Mouse (Mus musculus) thymus, adult 18-20 months (tissue): ENCODE measurements around the gene Oat.

Experiments
- DNase-seq, 2 experiments: peaks; one replicate each; pipeline ENCODE4 v3.0.0; 2022; ENCODE audit warnings: mixed read lengths in 2 of 2

Gene Oat

GRCm38 (mm10) chr7:132576116-132576650 lies at the start of gene Oat:
Gene Oat, minus strand, starts transcription at chr7:132576398.
- DNase-seq, result peak; percentile 92

GRCm38 (mm10) chr7:132624161-132624560 lies 48.0 kb upstream of the Oat start:
- no peak for DNase-seq

DNA sequence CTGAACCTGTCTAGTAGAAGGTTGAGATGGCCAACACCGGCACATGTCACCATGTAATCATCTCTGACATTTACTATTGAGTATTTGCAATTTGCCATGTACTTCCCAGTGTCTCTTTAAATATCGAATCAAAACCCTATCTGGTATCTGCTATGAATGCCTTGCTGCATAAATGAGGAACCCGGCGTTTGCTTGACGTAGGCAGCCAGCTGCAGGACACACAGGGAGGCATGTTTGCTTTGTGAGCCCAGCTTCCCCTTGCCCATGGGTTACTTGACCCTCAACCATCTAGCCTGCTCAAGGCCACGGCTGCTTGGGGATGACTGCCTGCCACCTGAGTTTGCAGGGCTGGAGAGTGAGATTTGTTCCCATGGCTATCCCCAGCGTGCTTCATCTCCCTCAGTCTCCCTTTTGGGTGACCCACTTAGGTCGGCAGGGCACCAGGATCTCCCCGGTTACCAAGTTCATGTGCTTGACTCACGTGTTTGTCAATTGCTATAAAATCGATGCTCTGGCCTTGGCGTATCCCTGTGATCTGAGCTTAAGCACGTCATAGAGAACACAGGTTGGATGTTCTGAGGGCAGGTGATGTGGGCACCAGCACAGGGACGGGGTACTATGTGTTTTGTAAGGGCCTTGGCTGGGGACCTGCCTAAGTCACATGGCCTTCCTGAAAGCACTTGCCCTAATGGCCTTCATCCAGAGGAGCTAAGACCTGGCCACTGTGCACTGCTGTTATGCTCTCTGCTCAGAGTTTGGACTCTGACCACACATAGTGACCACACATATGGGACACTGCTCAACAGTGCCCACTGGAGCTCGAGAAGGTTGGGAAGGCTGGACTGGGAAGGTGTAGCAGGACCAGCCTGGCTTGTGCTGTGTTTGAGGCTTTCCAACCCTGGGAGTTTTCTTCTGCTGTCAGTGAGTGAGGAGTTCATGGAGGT lies 44.0 kb upstream of the Oat start:
- DNase-seq, result no peak

DNA sequence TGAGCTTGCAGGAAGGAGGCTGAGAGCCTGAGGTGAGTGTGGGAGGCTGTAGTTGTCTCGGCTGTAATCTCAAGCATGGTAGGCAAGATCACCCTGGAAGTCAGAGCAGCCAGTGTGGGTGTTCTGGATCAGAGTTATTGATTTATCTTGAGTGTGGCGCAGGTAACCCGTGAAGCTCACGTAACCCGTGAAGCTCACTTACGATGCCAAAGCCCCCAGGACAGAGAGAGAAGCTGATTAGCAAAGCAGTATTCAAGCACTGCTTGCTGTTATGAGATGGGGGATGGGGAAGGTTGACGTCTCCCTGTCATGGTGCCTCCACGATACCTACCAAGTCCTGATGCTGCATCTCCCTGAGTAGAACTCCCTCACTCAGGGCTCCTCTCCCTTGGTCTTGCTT lies 43.4 kb upstream of the Oat start:
- no peak for DNase-seq

- no peak for DNase-seq
Observed at GRCm38 (mm10) chr7:132617021-132617564, 40.9 kb upstream of the Oat start.

DNA sequence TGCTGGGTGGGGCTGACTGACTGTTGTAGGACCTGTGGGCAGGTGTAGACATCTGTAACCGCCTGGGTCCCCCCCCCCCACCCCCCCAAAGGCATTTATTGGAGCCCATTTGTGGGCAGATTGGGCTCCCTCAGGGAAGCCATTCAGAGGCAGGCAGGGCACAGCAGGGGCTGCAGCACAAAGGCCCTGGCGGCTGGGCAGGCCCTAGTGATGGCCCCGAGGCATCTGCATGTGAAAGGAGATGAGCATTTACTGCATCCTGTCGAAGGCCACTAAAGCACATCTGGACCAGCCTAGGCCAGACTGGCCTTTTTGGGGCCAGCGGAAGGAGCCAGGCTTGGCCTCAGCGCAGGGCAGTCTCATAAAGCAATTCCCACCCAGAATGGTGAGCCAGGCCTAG lies 40.2 kb upstream of the Oat start:
- DNase-seq, result no peak

DNA sequence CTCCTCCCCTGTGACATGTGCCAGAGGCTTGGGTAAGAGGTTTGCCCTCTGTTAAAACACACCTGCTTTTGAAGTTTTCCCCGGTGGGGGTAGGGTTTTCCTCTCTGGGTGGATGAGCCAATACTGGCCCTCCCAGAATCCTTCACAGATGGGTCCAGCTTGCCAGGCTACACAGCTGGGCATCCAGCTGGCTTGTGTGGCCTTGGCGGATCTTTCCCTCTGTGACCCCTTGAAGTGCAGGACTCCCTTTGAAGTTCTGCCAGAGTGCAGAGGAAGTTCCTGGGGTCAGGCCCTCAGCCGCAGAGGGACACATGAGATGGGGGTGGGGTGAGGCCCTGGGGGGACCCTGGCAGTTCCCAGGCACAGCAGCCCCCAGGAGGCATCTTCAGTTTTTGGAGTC lies 39.1 kb upstream of the Oat start:
- no peak for DNase-seq

DNA sequence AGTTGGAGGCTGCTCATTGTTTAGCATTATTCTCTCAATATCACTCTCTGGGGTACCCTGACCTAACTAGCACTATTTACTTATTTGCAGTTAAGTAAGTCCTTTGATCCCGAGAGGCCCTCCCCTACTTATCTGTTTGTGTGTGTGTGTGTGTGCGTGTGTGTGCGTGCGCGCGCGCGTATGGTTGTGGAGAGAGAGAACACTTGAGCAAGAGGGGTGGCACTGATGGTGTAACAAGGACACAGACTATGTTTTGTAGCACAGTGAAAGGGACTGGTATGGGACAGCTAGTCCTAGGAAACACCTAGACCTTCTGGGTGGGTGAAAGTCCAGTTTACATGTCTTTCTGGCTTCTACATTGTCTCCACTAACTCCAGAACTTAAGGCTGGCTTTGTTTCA lies 35.3 kb upstream of the Oat start:
- no peak for DNase-seq

DNA sequence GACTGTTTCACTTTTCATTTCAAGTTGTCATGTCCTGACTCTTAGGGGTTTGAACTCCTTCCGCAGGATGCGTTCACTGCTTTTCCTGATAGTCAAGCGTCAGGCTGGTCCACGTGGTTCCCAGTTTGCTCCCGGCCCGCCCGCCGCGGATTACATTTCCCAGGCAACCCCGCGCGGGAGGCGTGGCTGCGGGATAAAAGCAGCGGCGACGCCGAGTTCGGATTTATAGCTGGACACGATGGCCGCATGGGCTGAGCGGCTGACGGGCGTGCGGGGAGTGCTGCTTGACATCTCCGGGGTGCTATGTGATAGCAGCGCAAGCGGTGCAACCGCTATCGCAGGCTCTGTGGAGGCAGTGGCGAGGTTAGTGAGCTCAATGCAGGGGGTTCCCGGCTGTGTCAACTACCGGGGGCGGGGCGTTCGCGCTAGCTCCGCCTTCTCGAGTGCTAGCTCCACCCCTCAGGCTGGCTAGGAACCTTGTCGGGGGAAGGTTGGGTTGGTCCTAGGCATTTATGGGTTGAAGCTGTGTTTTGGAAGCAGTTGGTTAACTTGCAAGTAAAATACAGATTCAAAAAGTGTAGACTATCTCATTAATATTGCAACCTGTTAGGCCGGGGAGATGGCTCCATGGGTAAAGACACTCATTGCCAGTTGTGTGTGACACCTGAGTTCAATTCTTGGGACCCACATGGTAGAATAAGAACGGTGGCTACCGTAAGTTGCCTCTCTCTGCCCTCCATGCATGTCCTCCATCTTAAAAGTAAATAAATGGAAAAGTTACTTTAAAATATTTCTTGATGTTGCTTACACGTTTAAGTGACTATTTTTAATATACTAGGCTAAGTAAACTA lies 34.5 kb upstream of the Oat start, which contains the start of gene Lhpp:
TSS of gene Lhpp (plus strand) at position 171 of the 851 bp plus-strand sequence.
- peak; percentile 28 to 45 for DNase-seq

DNA sequence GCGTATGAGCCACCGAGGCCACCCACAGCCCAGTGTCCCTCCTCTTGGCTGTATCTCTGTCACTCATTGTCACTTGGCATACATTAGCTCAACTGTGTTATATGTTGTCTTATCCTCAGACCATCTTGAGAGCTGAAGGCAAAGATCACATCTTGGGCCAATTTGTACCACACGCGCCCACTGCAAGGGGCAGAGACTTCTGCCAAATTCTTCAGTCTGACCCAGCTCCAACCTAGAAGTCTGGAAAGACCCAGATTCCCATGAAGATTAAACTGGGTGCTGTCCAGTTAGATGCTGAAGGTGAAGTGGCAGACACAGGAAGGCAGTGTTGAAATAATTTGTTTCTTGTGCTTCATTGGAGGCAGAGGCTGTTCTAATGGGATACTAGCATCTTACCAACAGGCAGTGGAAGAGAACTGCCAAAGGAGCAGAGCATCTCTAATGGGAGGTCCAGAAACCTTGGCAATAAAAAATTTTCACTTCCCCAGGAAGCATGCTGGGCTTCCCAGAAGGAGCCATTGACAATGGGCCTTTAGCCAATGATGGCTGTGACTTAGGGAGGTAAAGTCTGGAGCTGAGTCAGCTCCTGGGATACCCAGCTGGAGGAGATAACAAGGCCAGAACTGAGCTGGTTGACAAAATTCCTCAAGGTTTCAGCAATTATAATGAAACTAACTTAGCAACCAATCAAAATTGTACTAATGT lies 32.3 kb upstream of the Oat start:
- DNase-seq, result no peak

- DNase-seq, result no peak
Observed at GRCm38 (mm10) chr7:132605689-132606088, 29.5 kb upstream of the Oat start.

DNA sequence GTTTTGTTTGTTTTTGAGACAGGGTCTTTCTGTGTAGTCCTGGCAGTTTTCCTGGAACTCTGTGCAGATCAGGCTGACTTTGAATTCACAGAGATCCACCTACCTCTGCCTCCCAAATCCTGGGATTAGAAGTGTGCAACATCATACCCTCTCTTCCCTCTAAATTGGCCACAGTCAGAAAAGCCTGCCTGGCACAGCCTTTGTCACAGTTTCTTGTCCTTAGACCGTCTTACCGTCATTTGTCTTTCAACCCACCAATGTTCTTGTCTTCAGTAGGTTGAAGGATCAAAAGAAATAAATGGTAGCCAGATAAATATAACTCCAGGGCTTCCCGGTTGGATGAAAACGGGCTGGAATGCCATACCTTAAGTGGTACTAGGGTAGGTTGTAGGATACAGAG lies 28.5 kb upstream of the Oat start:
- no peak for DNase-seq

GRCm38 (mm10) chr7:132600926-132601325 lies 24.7 kb upstream of the Oat start:
- DNase-seq, result no peak

DNA sequence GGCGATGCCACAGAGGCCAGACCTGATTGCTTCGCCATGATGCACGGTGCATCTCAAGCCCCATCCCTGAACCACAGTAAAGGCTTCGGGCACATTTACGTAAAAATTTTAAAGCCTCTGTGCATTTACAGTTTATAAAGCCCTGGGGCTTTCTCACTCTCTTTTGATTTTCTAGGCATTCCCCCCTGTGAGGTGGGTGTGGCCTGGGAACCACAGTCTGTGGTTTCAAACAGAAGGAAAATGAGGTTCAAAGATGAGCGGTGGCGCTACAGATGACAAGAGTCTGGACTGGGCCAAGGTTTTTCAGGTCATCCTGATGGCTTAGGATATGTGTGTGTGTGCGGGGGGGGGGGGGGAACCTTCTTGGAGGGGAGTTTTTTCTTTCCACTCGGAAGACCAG lies 23.8 kb upstream of the Oat start:
- DNase-seq, result no peak

GRCm38 (mm10) chr7:132599071-132599975 lies 23.1 kb upstream of the Oat start, which contains the start of gene Nkx1-2:
Gene Nkx1-2, minus strand, starts transcription at chr7:132599637.
- no peak for DNase-seq

DNA sequence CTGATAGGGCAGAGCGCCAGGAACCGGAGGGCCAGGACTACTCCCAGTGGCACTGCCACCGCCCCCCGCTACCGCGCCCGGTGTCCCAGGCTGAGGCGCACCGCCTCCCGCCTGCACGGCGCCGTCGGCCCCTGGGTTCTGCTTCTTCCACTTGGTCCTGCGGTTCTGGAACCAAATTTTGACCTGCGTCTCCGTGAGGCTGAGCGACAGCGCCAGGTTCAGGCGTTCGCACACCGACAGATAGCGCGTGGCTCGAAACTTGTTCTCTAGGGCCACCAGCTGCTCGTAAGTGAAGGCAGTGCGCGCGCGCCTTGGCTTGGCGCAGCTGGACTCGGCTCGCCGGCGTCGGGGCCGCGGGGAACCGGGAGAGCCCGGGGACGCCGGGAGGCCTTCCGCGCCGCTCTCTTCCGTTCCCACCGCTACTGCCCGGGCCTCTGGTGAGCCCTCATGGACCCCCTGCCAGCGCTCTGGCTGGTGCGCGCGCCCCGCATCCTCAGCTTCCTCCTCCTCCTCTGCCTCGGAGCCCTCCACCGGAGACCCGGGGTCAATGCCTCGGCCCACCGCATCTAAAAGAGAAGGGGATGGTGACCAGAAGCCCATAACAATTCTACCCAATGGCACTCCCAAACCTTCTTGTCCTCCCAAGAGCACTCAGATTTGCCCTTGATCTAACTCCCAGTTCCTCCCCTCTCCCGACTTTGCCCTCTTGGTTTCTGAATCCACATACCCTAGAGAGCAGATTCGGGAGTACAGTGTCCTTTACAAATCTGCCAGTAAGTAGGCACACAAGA lies 21.2 kb upstream of the Oat start:
- no peak for DNase-seq

GRCm38 (mm10) chr7:132596557-132597250 lies 20.5 kb upstream of the Oat start:
- DNase-seq, result no peak

DNA sequence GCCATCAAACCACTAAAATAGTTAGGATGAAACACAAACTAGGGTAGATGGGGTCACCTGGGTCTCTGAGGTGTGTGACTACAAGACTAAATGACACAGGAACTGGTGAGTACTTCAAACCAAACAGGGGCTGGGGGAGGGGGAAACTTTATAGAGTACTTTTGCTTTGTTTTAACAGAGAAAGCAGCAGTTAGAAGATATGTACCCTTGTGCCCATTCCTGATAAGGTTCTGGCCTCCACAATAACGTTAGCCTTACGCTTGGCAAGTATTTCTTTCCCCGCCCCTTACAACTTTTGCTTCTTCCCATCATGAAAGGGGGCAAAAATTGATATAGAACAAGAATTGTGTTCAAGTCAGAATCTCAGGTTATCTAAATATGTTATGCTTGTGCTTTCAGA lies 19.6 kb upstream of the Oat start:
- no peak for DNase-seq

DNA sequence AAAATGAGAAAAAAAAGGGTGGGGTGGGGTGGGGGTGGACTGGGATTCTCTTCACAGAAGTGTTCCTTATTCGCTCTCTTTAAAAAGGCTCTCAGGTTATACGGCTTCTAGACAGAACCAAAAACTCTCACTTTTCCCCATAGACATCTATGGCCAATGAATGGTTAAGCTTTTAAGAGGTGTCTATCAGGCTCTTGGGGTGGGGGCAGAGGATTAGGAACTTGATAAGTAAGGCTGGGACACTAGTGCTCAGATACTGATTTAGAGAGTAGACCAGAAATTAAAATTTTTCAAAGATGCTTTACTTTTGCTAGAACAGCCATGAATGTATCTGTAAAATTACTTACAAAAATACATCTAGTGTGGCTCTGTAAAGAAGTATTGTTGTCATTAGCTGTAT lies 18.1 kb upstream of the Oat start:
- no peak for DNase-seq

DNA sequence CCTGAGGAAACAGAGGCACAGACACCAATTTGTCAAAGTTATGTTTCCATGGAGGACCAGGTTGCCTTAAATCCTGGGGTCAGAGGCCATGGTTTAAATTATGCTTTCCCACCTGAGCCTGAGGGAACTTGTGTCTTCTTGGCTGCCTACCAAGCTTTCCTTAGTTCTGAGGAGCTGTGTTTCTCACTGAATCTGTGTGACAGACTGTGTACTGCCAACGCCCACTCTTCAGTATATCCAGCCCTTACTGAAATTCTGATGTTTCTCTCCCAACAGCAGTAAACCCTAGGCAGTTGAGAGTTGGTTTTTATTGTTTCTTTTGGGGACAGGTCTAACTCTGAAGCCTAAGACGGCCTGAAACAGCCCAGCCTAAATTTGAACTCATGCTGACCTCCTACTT lies 17.6 kb upstream of the Oat start:
- no peak for DNase-seq
